Comparison of ENCODE assay signal across 15 mouse cellular contexts in genomic region chr17:30570173-30570572, GRCm38 (mm10). TPM values are rescaled to one million over a fixed set of nuclear protein-coding genes. Genes with fewer than 3 reads are reported as not detected.
A peak's percentile ranks its signal among the peaks of the same experiment; 100 is the strongest.
DNase-seq lines count a peak whose midpoint lies in the region; ATAC-seq lines count a peak whose summit lies in the region.
"Had no signal": no experiment of that assay in that cellular context is flagged by ENCODE, and none has a peak within 500 bp of the region (broad histone marks: within the 10 kb centered on the region; RNA-seq: fewer than 3 reads in every experiment).

No protein-coding gene starts in this region.

- 41% methylated on average over 8 of the region's 8 CpGs for WGBS in kidney, embryonic 14.5 days

- DNase-seq in urinary bladder, postnatal 14 days (ENCODE audit: low spot score): peak; percentile 47
- no peak for DNase-seq in urinary bladder, postnatal 10 days (ENCODE audit: low spot score)
- peak; percentile 72 to 84 for DNase-seq in lung, adult 18-20 months
- DNase-seq in yolk sac, embryonic 10.5 days (ENCODE audit: low spot score): peak; percentile 40
- no peak for DNase-seq in gastrocnemius, adult 8-10 months (ENCODE audit: low spot score in 2 of 2)
- no peak for DNase-seq in c-Kit-positive CD71-positive TER-119-positive erythroid progenitor cells, embryonic 14.5 days (ENCODE audit: low spot score)
- no peak for DNase-seq in adipocyte (ENCODE audit: low spot score)
- DNase-seq: B cell, adult 2 months; embryo, embryonic 11 days; heart, adult 2 months had no signal

- H3K9me3 ChIP-seq in kidney, embryonic 14.5 days (ENCODE audit: control insufficient read depth, low read length): no peaks in the 10 kb centered on the region
- H3K9me3 ChIP-seq: forebrain, embryonic 12.5 days; midbrain, embryonic 10.5 days; neural tube, embryonic 13.5 days had no signal

- H3K9ac ChIP-seq in kidney, embryonic 14.5 days (ENCODE audit: low read depth, low read length): no peak overlapping the region
- H3K9ac ChIP-seq: forebrain, embryonic 12.5 days; hindbrain, embryonic 14.5 days; neural tube, embryonic 13.5 days had no signal

- peak; percentile 68; the same call in 1 of the 2 replicates for ATAC-seq in kidney, embryonic 14.5 days (ENCODE audit: low FRiP score, low TSS enrichment)

- peaks cover 25% of the 10 kb centered on the region for H3K4me1 ChIP-seq in kidney, embryonic 14.5 days (ENCODE audit: control insufficient read depth, insufficient read depth, low read length)

- no peak overlapping the region for H3K4me3 ChIP-seq in kidney, embryonic 14.5 days (ENCODE audit: low read length)
- H3K4me3 ChIP-seq: forebrain, embryonic 12.5 days; heart, adult 2 months; midbrain, embryonic 10.5 days; neural tube, embryonic 13.5 days had no signal

- H3K27ac ChIP-seq in kidney, embryonic 14.5 days (ENCODE audit: low read depth, low read length): no peak overlapping the region
- H3K27ac ChIP-seq: forebrain, embryonic 12.5 days; heart, adult 2 months; hindbrain, embryonic 14.5 days; midbrain, embryonic 10.5 days; neural tube, embryonic 13.5 days had no signal

- H3K4me2 ChIP-seq in kidney, embryonic 14.5 days (replicated peaks; ENCODE audit: low read depth, low read length): no peak overlapping the region
- H3K4me2 ChIP-seq: forebrain, embryonic 12.5 days; hindbrain, embryonic 14.5 days; neural tube, embryonic 13.5 days had no signal

- H3K27me3 ChIP-seq in kidney, embryonic 14.5 days (ENCODE audit: control insufficient read depth, insufficient read depth, low read length): no peaks in the 10 kb centered on the region
- H3K27me3 ChIP-seq: forebrain, embryonic 12.5 days; neural tube, embryonic 13.5 days had no signal

- no peaks in the 10 kb centered on the region for H3K36me3 ChIP-seq in kidney, embryonic 14.5 days (ENCODE audit: control insufficient read depth, insufficient read depth, low read length)
- H3K36me3 ChIP-seq: forebrain, embryonic 12.5 days; midbrain, embryonic 10.5 days; neural tube, embryonic 13.5 days had no signal

RNA-seq across cellular contexts. Expression of gene Btbd9, which starts 6.1 kb away (rescaled TPM):
- polyA plus RNA-seq in kidney, embryonic 14.5 days (2014; fragmentation: Nextera tagmentation; extraction: Ambion mirVana): 34.1 and 52.5 TPM in 2 replicates
- 10 to 100 TPM; 11.9 to 18.5 (median 12.6) TPM for total RNA-seq in gastrocnemius, adult 8-10 months (2022)

RNA-seq across cellular contexts. Expression of gene Dnah8, which starts 54.0 kb away (rescaled TPM):
- polyA plus RNA-seq in kidney, embryonic 14.5 days (2014; fragmentation: Nextera tagmentation; extraction: Ambion mirVana): 0.57 and 0.61 TPM in 2 replicates
- total RNA-seq in gastrocnemius, adult 8-10 months (2022): under 1 TPM in 2 of 4 experiments, not detected in 2; 0.18 to 0.24 TPM

RNA-seq across cellular contexts. Expression of gene Glo1, which starts 56.5 kb away (rescaled TPM):
- polyA plus RNA-seq in kidney, embryonic 14.5 days (2014; fragmentation: Nextera tagmentation; extraction: Ambion mirVana): 233 and 242 TPM in 2 replicates
- total RNA-seq in gastrocnemius, adult 8-10 months (2022): 100 to 1,000 TPM; 174 to 196 (median 184) TPM

Comparison
In these comparisons a context has a peak if more than half of its experiments do, and no peak if none do; other contexts are left out.
1. DNase-seq: peak in urinary bladder, postnatal 14 days (single experiment), lung, adult 18-20 months (2 of 2) and yolk sac, embryonic 10.5 days (single experiment); none in urinary bladder, postnatal 10 days (single experiment), gastrocnemius, adult 8-10 months (0 of 2), c-Kit-positive CD71-positive TER-119-positive erythroid progenitor cells, embryonic 14.5 days (single experiment) and adipocyte (single experiment).